Mouse (Mus musculus) hindbrain, embryonic 16.5 days (tissue): ENCODE measurements around the gene Srpx2. TPM values are rescaled to one million over a fixed set of nuclear protein-coding genes. Genes with fewer than 3 reads are reported as not detected.
A peak's percentile ranks its signal among the peaks of the same experiment; 100 is the strongest.

Source experiments
- ATAC-seq: fragments of 200-750 bp; cut with Nextera tagmentation; 2 replicates; pipeline ENCODE4 v1.8.0; 2017; ENCODE audit warnings: moderate TSS enrichment, moderate library complexity
- H3K27ac ChIP-seq: fragments of 300-500 bp; sonication (generic); 2 replicates; pipeline ENCODE4 v1.5.1; 2014; ENCODE audit warnings: low read depth, mild to moderate bottlenecking, control low read depth, low read length, moderate library complexity
- H3K27me3 ChIP-seq: fragments of 300-500 bp; sonication (generic); replicated peaks from 2 replicates; pipeline ENCODE4 v1.6.1; 2014; ENCODE audit warnings: low read length; ENCODE audit not compliant: control insufficient read depth, insufficient read depth
- H3K36me3 ChIP-seq: fragments of 300-500 bp; sonication (generic); 2 replicates; pipeline ENCODE4 v1.6.1; 2014; ENCODE audit warnings: mild to moderate bottlenecking, low read length, moderate library complexity, mixed read lengths; ENCODE audit not compliant: control insufficient read depth, insufficient read depth
- H3K4me1 ChIP-seq: fragments of 300-500 bp; sonication (generic); 2 replicates; pipeline ENCODE4 v1.6.1; 2014; ENCODE audit warnings: low read depth, low read length; ENCODE audit not compliant: control insufficient read depth, insufficient read depth
- H3K4me2 ChIP-seq: fragments of 300-500 bp; sonication (generic); 2 replicates; pipeline ENCODE4 v1.6.1; 2014; ENCODE audit warnings: mild to moderate bottlenecking, low read length, control low read depth, moderate library complexity
- H3K4me3 ChIP-seq: fragments of 300-500 bp; sonication (generic); 2 replicates; pipeline ENCODE4 v1.5.1; 2014; ENCODE audit warnings: mild to moderate bottlenecking, low read length, control low read depth, moderate library complexity
- H3K9ac ChIP-seq: fragments of 300-500 bp; sonication (generic); 2 replicates; pipeline ENCODE4 v1.6.1; 2014; ENCODE audit warnings: low read depth, mild to moderate bottlenecking, control low read depth, low read length, moderate library complexity
- H3K9me3 ChIP-seq: fragments of 300-500 bp; sonication (generic); 2 replicates; pipeline ENCODE4 v1.6.1; 2014; ENCODE audit warnings: mild to moderate bottlenecking, low read length, moderate library complexity; ENCODE audit not compliant: control insufficient read depth
- WGBS: fragments of 180-500 bp; shearing (Covaris S2); extraction: QIAGEN DNeasy Blood & Tissue Kit; methylation state at CpG from one replicate; pipeline ENCODE4 v1.1.7; 2014; 5-methylcytosine and 5-hydroxymethylcytosine counted together
- polyA plus RNA-seq: library from polyadenylated mRNA; unstranded; fragments of >200 nt; fragmentation: Nextera tagmentation; extraction: Ambion mirVana; gene quantifications from 2 replicates; pipeline ENCODE4 v1.2.1, GENCODE M21; 2015

Gene Srpx2
- polyA plus RNA-seq, result 1.2 and 1.7 TPM in 2 replicates

DNA sequence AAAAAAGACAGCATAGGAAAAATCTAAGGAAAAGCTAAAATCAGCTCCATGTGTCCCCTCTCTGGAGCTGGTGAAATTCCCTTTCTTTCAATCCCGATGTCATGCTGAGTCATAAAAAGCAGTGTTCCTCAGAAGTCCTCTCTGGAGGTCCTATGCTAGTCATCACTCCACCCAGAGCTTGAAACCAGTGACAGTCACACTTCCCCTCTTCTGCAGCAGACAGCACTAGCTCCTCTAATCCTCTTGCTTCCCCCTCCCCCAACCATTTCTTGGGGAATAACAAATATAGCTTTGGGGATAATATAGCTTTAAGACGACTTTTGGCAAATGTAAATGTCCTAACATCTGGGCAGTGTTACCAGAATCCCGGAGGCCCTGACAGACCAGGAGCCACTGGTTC, at the start of gene Srpx2:
Srpx2 (plus strand) TSS at position 166 of the 400 bp plus-strand sequence.
- Histone ChIP-seq H3K36me3 (no peaks in the 10 kb centered on the region), H3K27me3 (no peaks in the 10 kb centered on the region), H3K9me3 (no peaks in the 10 kb centered on the region), H3K4me3 (no peak within 1 kb of the TSS), H3K27ac (no peak within 1 kb of the TSS), H3K4me2 (no peak within 1 kb of the TSS), H3K4me1 (no peaks in the 10 kb centered on the region), H3K9ac (no peak within 1 kb of the TSS)
- WGBS, result 50% methylated on average over 3 of the region's 3 CpGs
- no peak for ATAC-seq

DNA sequence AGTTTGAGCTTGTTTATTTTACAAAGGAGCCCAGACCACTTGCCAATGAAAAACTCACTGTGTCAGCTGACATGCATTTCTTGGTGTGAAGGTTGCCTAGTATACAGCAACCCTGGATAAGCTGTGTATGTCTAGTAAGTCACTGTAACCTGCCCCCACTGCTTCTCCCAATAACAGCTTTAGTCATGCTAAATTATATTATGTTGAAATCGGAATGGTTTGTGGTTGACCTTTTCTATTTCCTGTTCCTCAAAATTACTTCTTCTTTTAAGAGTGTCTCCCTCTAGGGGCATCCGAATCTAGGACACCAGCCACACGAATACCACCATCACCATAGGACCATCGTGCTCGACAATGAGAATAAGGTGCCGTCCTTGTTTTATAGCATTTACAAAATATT, 38.5 kb upstream of the Srpx2 start:
- Histone ChIP-seq H3K9me3 (no peaks in the 10 kb centered on the region), H3K36me3 (no peaks in the 10 kb centered on the region), H3K4me2 (no peak overlapping the region), H3K9ac (no peak overlapping the region), H3K27me3 (no peaks in the 10 kb centered on the region), H3K4me1 (no peaks in the 10 kb centered on the region), H3K4me3 (no peak overlapping the region), H3K27ac (no peak overlapping the region)
- no peak for ATAC-seq
- 91% methylated on average over 6 of the region's 6 CpGs for WGBS

DNA sequence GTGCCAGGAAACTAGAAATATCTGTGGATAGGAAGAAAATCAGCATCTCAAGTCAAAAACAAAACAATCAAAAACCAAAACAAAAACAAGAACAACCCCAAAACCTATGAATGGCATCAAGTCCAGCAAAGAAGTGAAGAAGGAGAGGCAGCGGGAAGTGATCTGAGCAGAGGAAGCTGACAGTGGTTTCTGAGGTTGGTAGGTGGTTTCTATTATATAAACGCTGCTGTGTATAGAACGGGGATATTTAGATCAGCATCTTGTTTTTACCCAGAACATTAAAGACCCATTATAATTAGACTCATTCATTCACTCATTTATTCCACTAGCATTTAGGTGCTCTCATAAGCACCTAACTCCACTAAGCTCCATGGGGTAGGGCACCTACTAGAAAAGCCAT, 20.9 kb upstream of the Srpx2 start:
- H3K9me3 ChIP-seq, result no peaks in the 10 kb centered on the region
- H3K27me3 ChIP-seq, result no peaks in the 10 kb centered on the region
- H3K4me2 ChIP-seq, result no peak overlapping the region
- no peak overlapping the region for H3K4me3 ChIP-seq
- H3K27ac ChIP-seq, result no peak overlapping the region
- no peak overlapping the region for H3K9ac ChIP-seq
- no peak for ATAC-seq
- no peaks in the 10 kb centered on the region for H3K4me1 ChIP-seq
- WGBS, result 90% methylated on average over 3 of the region's 3 CpGs
- H3K36me3 ChIP-seq, result no peaks in the 10 kb centered on the region

DNA sequence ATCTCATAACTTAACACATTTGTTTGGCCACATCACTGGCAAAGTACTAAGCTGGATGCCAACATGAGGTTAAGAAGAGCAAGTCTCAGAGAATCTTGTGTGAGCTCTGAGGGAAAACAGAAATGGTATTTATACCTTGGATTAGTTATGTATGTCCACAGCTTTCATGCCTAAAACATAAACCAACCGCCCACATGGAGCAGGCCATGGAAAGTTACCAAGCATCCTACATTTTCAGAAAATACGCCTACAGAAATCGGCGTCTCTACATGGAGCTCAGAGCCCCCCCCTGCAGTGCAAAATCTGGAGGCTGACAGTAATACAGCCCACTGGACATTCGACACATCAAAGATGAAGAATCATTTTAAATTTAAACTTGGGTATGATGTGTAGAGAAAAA, 20.1 kb upstream of the Srpx2 start:
- no peak for ATAC-seq
- Histone ChIP-seq H3K4me1 (no peaks in the 10 kb centered on the region), H3K9ac (no peak overlapping the region), H3K36me3 (no peaks in the 10 kb centered on the region), H3K9me3 (no peaks in the 10 kb centered on the region), H3K27me3 (no peaks in the 10 kb centered on the region), H3K4me2 (no peak overlapping the region), H3K4me3 (no peak overlapping the region), H3K27ac (no peak overlapping the region)
- WGBS, result 91% methylated on average over 5 of the region's 5 CpGs

DNA sequence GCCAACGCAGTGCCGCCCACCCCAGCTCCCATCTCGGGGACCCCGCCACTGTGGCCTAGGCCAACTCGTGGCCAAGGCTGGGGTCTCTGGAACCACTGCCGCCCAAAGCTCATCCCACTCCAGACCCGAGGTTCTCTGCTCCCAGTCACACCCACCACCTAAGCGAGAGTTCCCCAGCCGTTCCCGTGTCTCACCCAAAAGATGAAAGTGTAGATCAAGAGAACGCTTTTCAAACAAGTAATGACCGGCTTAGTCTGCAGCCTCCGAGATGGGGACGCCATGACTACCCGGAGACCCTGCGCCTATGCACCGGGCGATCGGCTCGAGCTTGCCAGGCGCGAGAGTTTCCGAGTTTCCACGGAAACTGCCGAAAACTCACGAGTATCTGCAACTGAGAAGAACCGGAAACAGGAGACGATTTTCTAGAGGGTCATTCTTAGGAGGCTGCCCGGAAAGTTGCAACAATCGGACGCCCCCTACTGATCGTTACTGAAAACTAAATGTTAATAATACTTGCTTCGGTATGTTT, 10.1 kb upstream of the Srpx2 start, which contains the start of gene Tspan6:
Tspan6 (minus strand) TSS at position 416 of the 529 bp plus-strand sequence.
- Histone ChIP-seq H3K9ac (peak within 1 kb of the TSS; percentile 65), H3K4me1 (no peaks in the 10 kb centered on the region), H3K27me3 (no peaks in the 10 kb centered on the region), H3K9me3 (no peaks in the 10 kb centered on the region), H3K4me2 (peak within 1 kb of the TSS; percentile 55), H3K27ac (peak within 1 kb of the TSS; percentile 75), H3K4me3 (peak within 1 kb of the TSS; percentile 56), H3K36me3 (0 out of 2 replicates have a peak, but pooled peaks cover 2% of the 10 kb centered on the region)
- WGBS, result 27% methylated on average over 31 of the region's 33 CpGs
- peak; percentile 98 for ATAC-seq

DNA sequence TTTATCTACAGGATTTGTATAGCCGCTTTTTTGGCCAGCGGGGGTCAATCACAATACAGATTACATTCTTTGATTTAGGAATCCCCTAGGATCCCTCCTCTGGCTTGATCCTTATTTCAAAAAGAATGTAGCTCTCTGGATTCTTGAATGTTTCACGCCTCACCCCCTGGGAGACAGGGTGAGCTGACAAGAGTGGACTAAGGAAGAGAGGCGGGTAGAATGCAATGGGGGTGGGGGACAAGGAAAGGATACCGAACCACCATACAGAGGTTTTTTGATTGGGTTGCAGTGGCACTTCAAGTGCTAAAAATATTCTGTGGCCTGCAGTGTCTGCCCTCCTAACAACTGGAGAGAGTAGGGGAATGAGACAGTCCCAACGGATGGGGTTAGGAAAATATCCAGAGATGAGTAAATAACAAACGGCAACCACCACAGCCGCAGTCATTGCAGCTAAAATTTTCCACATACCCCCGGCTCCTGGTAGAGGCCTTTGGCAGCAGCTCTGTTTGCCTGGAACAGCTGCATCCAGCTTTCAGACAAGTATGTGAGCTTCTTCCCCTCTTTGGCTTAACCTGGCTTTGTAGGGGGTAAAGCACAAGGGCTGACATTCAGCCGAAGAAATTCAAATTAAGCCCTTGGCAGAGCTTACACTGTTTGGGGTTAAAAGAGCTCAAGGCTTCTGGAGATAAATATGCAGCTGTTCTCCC, 3.3 kb downstream of the Srpx2 start:
- Histone ChIP-seq H3K27me3 (no peaks in the 10 kb centered on the region), H3K4me3 (no peak overlapping the region), H3K36me3 (no peaks in the 10 kb centered on the region), H3K4me1 (no peaks in the 10 kb centered on the region), H3K4me2 (no peak overlapping the region), H3K27ac (no peak overlapping the region), H3K9ac (no peak overlapping the region), H3K9me3 (no peaks in the 10 kb centered on the region)
- WGBS, result 38% methylated on average over 10 of the region's 10 CpGs
- ATAC-seq, result no peak

DNA sequence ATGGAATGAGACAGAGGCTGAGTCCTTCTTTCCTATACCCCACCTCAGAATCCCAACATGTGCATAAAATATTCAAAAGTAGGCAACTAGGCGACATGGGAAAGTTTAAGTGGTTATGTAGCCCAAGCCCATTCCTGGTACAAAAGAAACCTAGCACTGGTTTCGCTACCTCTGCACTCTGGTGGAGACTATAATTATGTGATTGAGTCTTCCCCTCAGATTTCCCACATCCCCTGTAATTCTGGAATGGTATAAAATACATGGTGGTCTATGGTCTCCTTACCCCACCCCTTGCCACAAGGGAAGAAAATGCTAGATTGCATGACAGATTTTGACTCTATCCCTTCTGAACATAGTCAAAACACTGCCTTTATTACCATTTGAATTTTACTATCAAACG, 4.8 kb downstream of the Srpx2 start:
- no peaks in the 10 kb centered on the region for H3K27me3 ChIP-seq
- H3K36me3 ChIP-seq, result no peaks in the 10 kb centered on the region
- no peak overlapping the region for H3K4me2 ChIP-seq
- H3K9ac ChIP-seq, result no peak overlapping the region
- no peaks in the 10 kb centered on the region for H3K9me3 ChIP-seq
- H3K4me3 ChIP-seq, result no peak overlapping the region
- no peaks in the 10 kb centered on the region for H3K4me1 ChIP-seq
- no peak for ATAC-seq
- WGBS, result 87% methylated on average over 3 of the region's 3 CpGs
- H3K27ac ChIP-seq, result no peak overlapping the region

DNA sequence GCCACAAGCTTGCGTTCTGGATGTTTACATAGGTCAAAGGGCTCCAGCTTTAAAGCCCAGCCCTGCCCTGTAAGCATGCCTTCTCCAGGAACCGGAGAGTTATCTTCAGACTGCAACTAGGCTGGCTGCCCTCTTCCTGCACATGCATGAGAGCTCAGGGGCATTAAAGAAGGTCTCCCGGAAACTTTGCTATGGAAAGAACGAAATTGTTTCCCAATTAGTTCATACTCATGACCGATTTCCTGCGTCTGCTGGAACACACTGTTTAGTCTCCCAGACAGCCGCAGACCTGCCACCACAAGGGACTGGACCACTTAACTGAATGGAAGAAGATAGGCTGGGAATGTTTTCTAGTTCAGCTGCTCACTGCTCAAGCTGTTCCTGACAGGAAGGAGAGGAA, 6.0 kb downstream of the Srpx2 start:
- Histone ChIP-seq H3K4me2 (no peak overlapping the region), H3K4me3 (no peak overlapping the region), H3K27ac (no peak overlapping the region), H3K9ac (no peak overlapping the region), H3K36me3 (no peaks in the 10 kb centered on the region), H3K9me3 (no peaks in the 10 kb centered on the region), H3K4me1 (no peaks in the 10 kb centered on the region), H3K27me3 (no peaks in the 10 kb centered on the region)
- ATAC-seq, result no peak
- 69% methylated on average over 7 of the region's 7 CpGs for WGBS

DNA sequence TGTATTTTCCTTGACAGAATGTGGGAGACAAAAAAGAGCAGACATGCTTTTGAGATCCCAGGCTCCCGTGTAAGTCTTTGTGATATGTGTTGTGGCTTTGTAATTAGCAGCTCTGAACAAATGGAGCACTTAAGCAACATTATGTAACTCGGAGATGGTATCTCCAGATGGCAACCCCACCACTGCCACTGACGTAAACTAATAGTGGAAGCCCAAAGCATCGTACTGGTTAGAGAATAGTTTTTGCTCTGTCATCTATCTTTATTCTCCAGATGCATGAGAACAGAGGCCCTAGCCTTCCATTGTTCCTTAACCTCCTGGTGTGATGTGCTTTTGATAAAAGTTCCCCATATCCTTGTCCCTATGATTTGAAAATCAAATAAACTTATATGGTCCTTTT, 13.0 kb downstream of the Srpx2 start:
- ATAC-seq, result no peak
- Histone ChIP-seq H3K4me2 (no peak overlapping the region), H3K9me3 (no peaks in the 10 kb centered on the region), H3K9ac (no peak overlapping the region), H3K27ac (no peak overlapping the region), H3K36me3 (no peaks in the 10 kb centered on the region), H3K4me3 (no peak overlapping the region), H3K4me1 (no peaks in the 10 kb centered on the region), H3K27me3 (no peaks in the 10 kb centered on the region)
- WGBS, result 77% methylated on average over 4 of the region's 4 CpGs
